Mouse (Mus musculus) cerebellum, adult (tissue): ENCODE data around the gene Sdhaf4.
"Not testable (repeated sequence)": the region's sequence is repeated elsewhere in the genome, so short reads cannot be mapped to it uniquely, and the experiment has no call there.

ENCODE experiments used
- ATAC-seq: cut with Nextera tagmentation; 2 replicates; pipeline ENCODE4 v1.9.2; 2017; ENCODE audit warnings: mild to moderate bottlenecking, moderate library complexity, mixed read lengths; ENCODE audit not compliant: insufficient number of reproducible peaks, low FRiP score, low TSS enrichment

The Sdhaf4 gene

DNA sequence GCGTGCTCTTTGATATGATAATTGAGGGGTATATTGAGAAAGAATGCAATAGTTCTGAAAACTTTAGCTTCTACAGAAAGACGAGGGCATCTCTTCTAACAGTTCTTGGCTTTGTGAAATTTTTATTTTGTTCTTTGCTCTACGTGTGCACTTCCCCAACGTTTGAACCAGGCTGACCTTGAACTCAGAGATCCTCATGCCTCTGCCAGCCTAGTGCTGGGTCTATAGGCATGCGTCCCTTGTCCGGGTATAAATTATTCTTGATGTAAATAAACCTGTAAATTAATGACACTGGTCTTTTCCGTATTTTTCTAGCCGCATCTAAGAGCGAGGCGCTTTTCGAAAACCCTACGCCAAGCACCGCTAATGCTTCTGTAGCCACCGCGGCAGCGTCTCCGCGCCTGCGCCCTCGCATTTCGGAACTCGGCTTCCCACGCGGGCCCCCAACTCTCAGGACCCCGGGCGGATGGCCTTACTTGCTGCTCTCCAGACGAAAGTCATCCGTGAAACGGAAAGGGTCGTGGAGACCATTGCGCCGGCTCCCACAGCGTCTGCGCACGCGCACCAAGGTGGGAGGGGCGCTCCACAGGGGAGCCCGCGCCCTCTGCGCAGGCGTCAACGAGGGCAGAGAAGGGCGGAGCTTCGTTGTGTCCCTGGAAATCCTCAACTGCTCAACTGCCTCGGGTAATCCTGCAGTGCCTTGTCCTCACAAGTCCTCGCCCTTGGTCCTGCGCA is at the start of gene Sdhaf4:
TSS of gene Sdhaf4 (minus strand) at position 587 of the 735 bp plus-strand sequence.
- peak; percentile 95 for ATAC-seq

DNA sequence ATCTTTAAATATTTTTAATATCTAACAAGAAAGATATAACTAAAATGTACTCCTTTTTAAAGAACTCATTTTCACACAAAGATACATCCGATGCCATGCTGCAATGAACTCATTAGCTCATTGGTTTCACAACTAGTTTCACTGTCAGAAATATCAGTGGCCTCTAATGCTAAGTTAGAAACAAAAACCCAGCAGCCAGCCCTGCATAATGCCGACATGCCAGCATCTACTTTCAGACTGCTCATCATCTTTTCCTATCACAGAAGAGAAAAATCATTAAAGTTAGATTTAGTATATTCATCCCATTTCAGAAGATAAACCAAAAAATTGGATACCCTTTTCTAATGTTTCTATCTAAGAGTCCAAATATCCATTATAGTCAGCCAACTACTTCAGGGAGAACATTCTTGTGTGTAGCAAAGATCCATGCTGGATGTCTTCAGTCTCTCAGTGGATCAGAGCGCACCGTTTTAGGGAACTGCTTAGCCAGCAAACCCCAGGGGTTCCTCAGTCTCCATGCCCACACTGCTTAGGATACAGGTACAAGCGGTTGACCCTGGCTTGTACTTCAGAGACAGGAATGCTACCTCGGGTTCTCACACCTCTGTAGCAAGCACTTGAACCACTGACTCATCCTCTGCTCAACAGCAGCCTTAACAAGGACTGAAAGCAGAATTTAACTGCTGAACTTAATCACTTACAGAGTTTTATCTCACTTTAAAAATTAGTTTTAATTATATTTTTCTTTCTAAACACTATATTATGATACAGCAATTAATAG is 41.5 kb upstream of the Sdhaf4 start:
- no peak for ATAC-seq

DNA sequence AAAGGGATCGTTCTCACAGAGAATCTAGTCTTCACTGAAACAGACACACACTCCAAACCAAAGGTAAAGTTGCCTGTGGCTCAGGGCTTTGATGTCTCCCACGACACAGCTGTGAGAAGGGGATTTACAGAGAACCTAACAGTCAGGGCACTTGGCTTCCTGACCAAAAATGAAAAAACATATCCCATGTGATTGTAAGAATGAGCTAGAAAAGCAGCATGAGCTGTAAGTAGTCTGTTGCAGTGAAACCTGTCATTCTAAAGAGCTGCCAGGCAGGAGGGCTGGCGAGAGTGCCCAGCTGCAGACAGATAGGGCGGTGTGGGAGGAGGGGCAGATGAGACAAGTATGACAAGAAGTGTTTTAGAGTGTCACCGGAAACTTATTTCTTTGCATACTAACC is 40.2 kb upstream of the Sdhaf4 start:
- ATAC-seq: no peak

DNA sequence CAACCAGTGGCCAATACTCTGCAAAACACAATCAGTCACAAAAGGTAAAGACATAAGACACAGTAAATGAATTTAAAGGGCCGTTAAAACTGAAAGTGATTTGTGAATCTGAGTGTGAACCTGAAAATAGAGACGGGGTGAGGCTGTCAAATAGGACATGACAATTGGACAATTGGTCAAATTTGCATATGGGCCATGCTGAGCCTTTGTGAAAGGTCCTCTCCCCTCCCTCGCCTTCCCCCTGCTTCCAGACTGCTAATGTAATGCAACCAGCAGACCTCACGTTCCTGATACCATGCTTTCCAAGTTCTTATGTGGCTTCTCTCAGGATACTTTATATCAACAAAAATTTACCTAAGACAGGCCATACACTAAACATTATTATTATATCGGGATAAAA is 37.6 kb upstream of the Sdhaf4 start:
- no peak for ATAC-seq

DNA sequence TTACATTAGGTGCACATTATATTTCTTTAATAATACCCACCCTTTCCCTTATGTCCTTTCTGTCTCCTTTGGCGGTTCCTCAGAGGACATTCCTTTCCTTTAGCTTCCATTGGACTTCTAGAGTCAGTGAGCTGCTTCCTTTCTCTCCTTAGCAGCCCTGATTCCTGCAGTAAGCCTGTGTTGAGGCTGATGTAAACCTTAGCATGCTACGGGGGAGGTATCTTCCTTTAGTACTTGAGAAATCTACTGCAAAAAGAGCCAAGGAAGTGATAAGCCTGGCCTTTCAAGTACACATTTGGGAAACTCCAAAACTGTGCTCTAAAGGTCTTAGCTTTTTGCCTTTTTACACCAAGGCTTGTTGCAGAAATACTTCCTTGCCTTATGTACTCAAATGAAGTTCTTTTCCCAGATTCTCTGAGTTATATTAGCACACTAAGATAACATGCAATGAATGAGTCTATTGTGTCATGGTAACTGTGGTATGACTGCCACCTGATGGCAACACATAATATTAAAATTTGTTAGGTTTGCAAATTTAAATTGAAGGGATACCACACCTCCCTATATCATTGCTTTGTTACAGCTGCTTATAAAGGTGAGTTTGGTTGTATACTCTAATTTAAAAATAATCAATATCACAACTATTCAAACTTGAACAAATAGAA is 28.4 kb upstream of the Sdhaf4 start:
- no peak for ATAC-seq

DNA sequence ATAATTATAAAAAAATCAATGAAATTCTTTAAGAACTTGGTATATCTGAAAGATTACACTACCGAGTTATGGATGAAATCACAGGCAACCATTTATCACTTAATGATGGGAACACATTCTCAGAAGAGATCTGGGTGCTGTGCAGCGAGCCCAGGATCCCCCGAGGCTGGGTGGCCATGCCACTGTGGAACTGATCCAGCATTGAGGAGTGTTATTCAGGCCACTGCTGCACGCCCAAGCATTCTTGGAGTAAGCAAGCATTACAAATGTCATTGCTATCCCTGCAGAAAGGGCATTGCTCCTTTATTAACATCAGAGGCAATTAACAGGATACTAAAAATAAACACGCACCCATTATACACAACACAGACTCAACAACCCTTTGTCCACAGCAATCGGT is 5.4 kb upstream of the Sdhaf4 start:
- ATAC-seq: no peak

DNA sequence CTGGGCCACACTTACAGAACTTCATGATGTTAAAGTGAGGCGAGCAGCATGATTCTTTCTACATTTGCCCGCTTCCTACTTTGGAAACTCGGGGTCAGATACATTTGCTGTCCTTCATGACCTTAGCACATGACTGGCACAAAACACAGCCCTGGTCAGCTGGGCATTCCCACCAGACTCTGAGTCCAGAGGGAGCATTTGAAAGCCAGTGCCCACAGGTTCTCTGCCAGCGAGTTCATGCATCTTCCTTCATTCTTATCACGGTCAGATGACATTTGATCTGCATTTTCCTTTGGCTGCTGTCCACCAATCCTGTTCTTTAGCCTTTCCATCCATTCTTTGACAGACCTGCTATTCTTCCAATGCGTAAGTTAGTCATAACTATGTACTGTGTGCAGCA is 4.6 kb upstream of the Sdhaf4 start:
- no peak for ATAC-seq

DNA sequence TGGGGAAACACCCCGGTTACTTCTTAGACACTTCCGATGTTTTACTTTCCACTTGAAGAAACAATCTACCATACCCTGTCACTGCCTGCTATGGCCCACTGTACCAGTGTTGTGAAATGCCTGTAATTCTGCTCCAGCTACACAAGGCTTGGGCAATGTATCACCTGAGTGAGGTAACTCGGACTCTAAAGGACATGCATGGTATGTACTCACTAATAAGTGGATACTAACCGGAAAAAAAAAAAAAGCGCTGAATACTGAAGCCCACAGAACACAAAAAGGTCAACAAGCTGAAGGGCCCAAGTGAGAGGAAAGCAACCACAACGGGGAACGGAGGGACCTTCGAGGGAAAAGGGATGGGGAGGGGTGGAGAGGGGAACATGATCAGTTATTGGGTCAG is 2.2 kb upstream of the Sdhaf4 start:
- no peak for ATAC-seq

DNA sequence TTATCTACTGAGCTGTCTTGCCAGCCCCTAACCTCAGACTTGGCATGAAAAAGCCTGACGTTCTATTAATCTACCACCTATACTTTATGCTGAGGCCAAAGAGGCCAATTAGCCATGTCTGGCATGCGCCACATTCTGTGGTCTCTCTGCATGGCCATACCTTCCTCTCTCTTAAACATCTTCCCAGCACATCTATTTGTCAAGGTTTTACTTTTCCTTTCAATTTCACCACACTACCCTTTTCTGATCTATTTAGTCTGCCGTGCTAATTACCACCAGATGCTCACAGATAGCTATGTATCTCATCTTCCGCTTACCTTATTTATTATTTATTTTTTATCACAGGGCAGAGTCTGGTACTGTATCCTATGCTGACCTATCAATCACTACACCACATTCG is 6.1 kb downstream of the Sdhaf4 start:
- no peak for ATAC-seq

DNA sequence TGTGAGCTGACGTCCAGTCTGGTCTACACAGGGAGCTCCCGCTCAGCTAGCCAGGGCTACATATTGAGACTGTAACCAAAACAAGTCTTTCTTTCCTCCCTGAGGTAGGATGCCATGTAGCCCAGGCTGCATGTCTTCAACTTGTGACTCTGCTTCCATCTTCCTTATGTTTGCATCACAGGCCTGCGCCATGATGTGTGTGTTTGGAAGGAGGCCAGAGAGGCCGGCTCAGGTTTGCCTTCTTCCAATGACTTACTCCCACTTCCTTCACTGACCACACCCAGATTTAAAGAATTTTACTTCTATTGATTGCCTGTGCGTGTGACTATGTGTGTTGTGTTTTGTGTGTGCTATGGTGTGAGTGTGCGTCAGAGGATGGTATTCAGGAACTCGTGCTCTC is 6.6 kb downstream of the Sdhaf4 start:
- no peak for ATAC-seq

DNA sequence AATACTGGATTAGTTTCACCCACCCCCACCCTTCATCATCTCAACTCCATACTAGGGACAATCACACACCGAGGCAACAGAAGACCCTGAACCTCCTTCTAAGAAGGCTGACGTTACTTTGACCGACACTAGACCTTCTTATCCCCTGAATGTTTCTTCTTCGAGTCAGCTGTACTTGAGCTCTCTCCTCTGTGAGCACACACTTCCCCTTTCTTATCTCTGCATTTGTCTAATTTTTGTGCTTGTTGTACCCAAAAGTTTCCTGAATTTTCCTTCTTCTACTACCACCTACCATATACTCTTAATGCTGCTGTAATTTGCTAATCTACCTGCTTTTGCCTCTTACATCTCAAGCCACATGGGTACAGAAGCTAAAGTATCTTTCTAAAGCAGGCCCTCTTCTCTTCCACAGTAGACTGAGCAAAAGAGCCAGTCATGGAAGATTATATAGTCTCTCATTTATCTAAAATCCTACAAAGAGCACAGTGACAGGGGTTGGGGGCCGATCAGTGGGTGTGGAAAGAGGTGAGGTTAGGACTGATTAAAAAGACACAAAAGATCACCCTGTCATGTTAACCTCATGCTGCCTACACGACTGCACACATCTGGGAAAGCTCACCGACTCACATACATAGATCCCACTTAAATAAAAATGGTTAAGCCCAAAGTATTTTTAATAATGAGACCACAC is 7.2 kb downstream of the Sdhaf4 start:
- no peak for ATAC-seq

DNA sequence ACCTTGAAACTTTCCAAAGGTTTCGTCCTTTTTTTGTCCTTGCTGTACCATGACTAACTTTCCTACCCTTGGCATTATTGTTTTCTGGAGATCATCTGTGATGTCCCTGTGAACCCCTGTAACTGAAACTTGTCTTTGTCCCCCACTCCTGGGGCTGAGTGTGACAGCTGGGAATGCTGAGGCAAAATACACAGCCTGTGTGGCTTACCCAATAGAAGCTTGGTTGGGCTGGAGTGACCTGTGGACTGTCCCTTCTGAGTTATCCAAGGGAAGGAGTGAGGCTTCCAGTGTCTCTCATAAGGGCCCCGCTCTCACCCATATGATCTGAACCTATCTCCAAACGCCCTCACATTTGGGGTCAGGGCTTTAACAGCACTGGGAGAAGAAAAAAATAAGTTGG is 8.0 kb downstream of the Sdhaf4 start:
- ATAC-seq: no peak

DNA sequence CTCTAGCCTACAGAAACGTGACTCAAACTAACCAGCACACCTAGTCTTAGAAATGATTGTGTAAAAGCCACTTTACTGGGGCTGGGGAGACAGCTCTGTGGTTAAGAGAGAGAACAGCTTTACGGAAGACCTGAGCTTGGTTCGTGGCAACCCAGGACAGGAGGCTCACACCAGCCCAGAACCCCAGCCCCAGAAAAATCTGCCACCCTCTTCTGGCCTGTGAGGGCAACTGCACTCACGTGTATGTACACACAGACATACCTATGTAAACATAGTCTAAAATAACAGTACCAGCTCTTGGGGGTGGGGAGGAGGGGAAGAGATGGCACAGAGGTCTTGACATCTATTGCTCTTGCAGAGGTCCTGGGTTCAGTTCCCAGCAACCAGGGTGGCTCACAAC is 10.0 kb downstream of the Sdhaf4 start:
- ATAC-seq: no peak

DNA sequence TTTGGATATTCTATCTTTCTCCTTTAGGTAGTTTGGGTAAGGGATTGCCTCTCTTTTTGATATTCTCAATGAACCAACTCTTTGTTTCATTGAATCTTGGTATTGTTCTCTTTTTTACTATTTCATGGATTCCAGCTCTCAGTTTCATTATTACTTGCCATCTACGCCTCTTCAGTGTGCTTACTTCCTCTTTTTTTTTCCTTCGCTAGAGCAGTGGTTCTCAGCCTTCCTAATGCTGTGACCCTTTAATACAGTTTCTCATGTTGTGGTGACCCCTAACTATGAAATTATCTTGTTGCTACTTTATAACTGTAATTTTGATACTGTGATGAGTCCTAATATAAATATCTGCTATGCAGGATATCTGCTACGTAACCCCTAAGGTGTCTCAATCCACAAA is 22.3 kb downstream of the Sdhaf4 start:
- no peak for ATAC-seq

DNA sequence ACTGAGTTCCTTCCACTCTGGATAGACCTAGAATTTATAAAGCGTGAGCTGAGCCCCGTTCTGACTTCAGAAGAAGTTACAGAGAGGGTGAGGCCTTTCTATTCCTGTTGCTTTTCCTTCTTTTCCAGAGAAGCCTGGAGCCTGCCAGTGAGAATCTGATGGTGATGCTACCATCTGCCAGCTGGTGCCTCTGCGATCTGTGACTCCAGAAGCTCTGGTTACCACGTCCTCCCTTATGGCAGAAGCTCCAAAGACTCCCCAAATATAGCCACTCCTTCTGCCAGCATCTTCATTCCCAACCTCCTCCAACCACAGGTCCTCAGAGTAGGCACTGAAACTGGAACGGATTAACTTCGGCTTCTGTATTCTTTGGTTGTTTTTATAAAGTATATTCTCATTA is 27.2 kb downstream of the Sdhaf4 start:
- no peak for ATAC-seq

DNA sequence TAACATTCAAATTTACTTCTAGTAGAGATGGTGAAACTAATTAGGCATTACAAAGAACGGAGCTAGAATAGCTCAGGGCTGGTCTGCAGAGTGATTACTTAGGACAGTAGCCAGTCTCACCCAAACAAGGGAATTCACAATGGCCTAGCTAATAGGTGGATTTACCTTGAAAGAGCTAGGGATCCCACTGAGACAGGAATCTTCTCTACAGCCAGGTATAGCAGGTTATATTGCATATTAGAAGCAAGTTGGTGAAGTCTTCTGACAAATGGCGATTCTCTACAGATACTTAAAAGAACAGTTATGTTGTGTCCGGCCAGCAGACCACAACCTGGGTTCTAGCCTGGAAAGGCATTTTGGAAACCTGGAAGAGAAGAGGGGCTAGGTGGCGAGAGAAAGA is 34.3 kb downstream of the Sdhaf4 start:
- ATAC-seq: not testable (repeated sequence)

DNA sequence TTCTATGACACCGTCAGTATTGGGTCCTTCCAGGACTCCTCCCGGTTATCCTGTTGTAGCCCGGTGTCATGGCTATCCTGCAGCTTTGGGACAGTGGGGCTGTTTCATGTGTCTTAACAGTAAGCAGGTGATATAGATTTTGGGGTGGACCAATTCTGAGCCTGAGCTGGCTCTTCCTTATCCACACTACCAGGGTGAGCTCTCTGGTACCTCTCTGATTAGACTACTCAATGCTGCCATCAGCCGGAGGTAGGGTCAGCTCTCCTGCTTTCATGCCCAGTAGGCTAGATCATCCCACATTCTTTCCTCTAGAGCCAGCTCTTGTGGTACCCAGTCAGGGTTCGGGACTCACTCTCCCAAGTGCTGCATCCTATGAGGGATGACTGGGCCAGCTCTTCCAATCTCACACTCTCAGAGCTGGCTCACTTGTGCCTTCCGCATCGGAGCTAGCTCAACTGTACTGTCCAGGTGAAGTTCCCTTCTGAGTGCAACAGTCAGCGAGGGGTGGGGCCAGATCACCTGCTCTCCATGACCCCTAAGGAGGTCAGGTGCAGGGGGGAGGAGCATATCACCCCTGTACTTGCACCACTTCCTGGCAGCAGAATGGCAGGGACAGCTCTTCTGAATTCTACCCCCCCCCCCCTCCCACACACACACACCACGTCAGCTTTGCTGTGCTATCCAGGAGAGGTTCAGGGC is 37.3 kb downstream of the Sdhaf4 start:
- no peak for ATAC-seq

DNA sequence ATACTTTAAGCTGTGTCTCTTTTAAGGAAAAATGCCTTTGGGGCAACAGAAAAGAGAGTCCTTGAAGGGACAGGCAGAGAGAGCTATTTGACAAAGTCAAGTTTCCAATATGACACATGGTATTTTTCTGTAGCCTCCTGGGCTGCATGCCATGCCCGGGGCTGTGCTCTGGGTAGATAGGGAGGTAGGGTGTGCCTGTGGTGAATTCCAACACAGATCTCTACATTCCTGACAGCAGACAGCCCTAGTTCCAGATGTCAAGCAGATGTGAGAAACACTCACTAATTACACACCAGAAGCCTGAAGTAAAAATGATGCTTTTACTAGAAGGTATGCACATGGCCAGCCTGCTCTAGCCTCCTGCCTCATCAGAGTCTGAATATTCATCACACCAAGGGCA is 39.2 kb downstream of the Sdhaf4 start:
- no peak for ATAC-seq

DNA sequence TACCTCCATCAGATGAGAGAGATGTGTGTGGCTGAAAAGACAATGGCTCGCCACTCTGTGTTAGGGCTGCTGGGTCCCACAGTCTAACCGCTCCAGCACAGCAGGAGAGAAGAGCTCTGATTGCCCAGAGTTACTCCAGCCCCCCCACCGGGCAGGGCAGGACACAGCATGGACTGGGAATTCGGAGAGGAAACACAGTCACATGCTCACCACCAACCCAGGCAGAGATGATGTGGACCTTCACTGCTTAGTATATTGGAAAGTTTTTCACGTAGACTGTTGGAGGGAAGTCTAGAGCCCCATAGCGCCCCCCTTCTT is 46.1 kb downstream of the Sdhaf4 start:
- no peak for ATAC-seq

DNA sequence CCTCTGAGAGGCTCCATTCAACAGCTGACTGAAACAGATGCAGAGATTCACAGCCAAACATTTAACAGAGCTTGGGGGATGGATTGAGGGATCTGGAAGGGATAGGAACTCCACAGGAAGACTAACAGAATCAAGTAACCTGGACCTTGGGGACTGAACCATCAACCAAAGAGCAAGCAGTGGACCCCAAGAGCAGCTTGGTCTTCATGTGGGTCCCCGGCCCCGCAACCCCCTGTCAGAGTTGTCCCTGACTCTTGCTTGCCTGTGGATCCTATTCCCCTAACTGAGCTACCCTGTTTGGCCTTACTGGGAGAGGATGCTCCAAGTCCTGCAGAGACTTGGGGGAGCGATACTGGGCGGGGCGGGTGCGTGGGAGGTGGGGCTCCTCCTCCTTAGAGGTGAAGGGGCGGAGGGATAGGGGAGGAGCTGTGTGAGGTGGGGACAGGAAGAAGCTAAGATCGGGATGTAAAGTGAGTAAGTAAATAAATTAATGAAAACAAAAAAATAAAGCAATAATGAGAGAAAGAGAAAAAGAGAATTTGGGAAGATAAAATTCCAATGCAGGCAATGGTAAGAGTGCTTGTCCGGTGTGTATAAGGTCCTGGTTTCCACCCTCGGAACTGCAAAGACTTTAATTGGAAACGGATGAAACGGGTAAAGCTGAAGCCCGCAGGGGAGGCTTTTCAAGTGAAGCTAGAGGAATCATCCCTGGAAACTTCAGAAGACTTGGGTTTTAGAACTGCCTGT is 46.6 kb downstream of the Sdhaf4 start:
- ATAC-seq: no peak
